Comparison of ENCODE assay signal across 12 mouse cellular contexts in the genomic region with DNA sequence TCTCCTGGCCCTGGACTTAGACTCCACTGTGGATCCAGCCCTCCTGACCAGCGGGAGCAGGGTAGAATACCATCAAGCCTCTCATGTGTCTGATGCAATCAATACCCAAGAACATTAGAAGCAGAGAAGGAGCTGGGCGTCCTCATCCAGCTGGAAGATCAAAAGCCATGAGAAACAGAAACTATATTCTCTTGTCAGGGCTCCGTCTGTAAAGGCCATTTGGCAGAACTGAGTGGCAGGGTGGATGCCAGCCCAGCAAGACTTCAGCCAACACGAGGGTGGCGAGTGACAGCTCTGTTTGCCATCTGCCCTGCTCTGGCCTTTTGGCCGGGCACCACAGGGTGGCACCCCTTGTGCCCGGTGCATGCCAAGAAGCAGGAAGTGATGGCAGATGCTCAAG. TPM values are rescaled to one million over a fixed set of nuclear protein-coding genes. Genes with fewer than 3 reads are reported as not detected.
DNase-seq lines count a peak whose midpoint lies in the region; ATAC-seq and TF ChIP-seq lines count a peak whose summit lies in the region.
"Had no signal": no experiment of that assay in that cellular context is flagged by ENCODE, and none has a peak within 500 bp of the region (broad histone marks: within the 10 kb centered on the region; RNA-seq: fewer than 3 reads in every experiment).

No protein-coding gene starts in this region.

- no peak for TF ChIP-seq POLR2A in heart, adult 2 months (IDR thresholded peaks at IDR 0.05; ENCODE audit: insufficient read depth, low read depth, low read length)

- no peak overlapping the region for H3K4me2 ChIP-seq in heart, embryonic 12.5 days
- H3K4me2 ChIP-seq: midbrain, embryonic 11.5 days had no signal

- WGBS in heart, adult 2 months: 54% methylated on average over 7 of the region's 7 CpGs
- WGBS in heart, embryonic 12.5 days: 72% methylated on average over 7 of the region's 7 CpGs

- no peaks in the 10 kb centered on the region for H3K27me3 ChIP-seq in heart, adult 2 months (ENCODE audit: control insufficient read depth, insufficient read depth, low read length)
- H3K27me3 ChIP-seq in heart, embryonic 12.5 days (replicated peaks): no peaks in the 10 kb centered on the region

- H3K4me3 ChIP-seq in heart, adult 2 months: no peak overlapping the region
- H3K4me3 ChIP-seq in heart, embryonic 12.5 days: no peak overlapping the region

- H3K9me3 ChIP-seq in heart, embryonic 12.5 days (replicated peaks): no peaks in the 10 kb centered on the region

- no peak overlapping the region for H3K9ac ChIP-seq in heart, adult 2 months (ENCODE audit: low read depth, low read length)
- no peak overlapping the region for H3K9ac ChIP-seq in heart, embryonic 12.5 days
- H3K9ac ChIP-seq: liver, embryonic 14.5 days had no signal

- no peak overlapping the region for H3K27ac ChIP-seq in heart, adult 2 months
- no peak overlapping the region for H3K27ac ChIP-seq in heart, embryonic 12.5 days (ENCODE audit: poor library complexity, severe bottlenecking)
- H3K27ac ChIP-seq: liver, embryonic 14.5 days had no signal

- intact Hi-C loops in heart, adult 2 months (cut with DNase I): no loop called here

- peak; percentile 36 to 49 for DNase-seq in heart, adult 2 months
- peak; percentile 8 for DNase-seq in right cerebral cortex, postnatal 4 days
- DNase-seq in right cerebral cortex, postnatal 14 days: no peak
- peak; percentile 36 to 90 for DNase-seq in cerebellum, postnatal 4 days (ENCODE audit: low spot score in 2 of 2)
- no peak for DNase-seq in frontal cortex, postnatal 25 days (ENCODE audit: low spot score in 2 of 2)
- DNase-seq in urinary bladder, postnatal 10 days (ENCODE audit: low spot score): no peak
- no peak for DNase-seq in kidney, postnatal 10 days
- DNase-seq: embryo, embryonic 11 days had no signal

- no peak for TF ChIP-seq CTCF in heart, adult 2 months (IDR thresholded peaks at IDR 0.05)

- H3K79me2 ChIP-seq in heart, adult 2 months (replicated peaks; ENCODE audit: control insufficient read depth, insufficient read depth, low read length): no peaks in the 10 kb centered on the region

- no peak for ATAC-seq in heart, embryonic 12.5 days (ENCODE audit: insufficient number of reproducible peaks, low FRiP score)
- ATAC-seq: forebrain, embryonic 14.5 days had no signal

- H3K4me1 ChIP-seq in heart, adult 2 months (ENCODE audit: control insufficient read depth, insufficient read depth, low read length): peaks cover 1% of the 10 kb centered on the region; the same call in 1 of the 2 replicates
- H3K4me1 ChIP-seq in heart, embryonic 12.5 days (replicated peaks): 0 out of 2 replicates have a peak, but pooled peaks cover 8% of the 10 kb centered on the region

- H3K36me3 ChIP-seq in heart, adult 2 months (ENCODE audit: control insufficient read depth, insufficient read depth, low read length): no peaks in the 10 kb centered on the region
- no peaks in the 10 kb centered on the region for H3K36me3 ChIP-seq in heart, embryonic 12.5 days

- no peak for TF ChIP-seq EP300 in heart, adult 2 months (IDR thresholded peaks at IDR 0.05; ENCODE audit: insufficient read depth, low read depth, low read length)

RNA-seq across cellular contexts. Expression of a gene that starts 30.8 kb away (rescaled TPM):
- 10 to 100 TPM; 11.7 to 11.9 TPM for total RNA-seq in heart, adult 2 months (2021)
- polyA plus RNA-seq in heart, adult 2 months (2012; rRNA removed): 3.2 and 7.0 TPM in 2 replicates
- 14.9 and 16.8 TPM in 2 replicates for polyA plus RNA-seq in heart, embryonic 12.5 days (2016; fragmentation: Nextera tagmentation; extraction: Ambion mirVana)

Comparison
In these comparisons a context has a peak if more than half of its experiments do, and no peak if none do; other contexts are left out.
1. DNase-seq: peak in heart, adult 2 months (2 of 2), right cerebral cortex, postnatal 4 days (single experiment) and cerebellum, postnatal 4 days (2 of 2); none in right cerebral cortex, postnatal 14 days (single experiment), frontal cortex, postnatal 25 days (0 of 2), urinary bladder, postnatal 10 days (single experiment) and kidney, postnatal 10 days (single experiment).